Mouse (Mus musculus) kidney, postnatal 36 days (tissue): ENCODE measurements around the gene Spp1.

Experiments
- DNase-seq, 2 experiments: peaks; one replicate each; pipeline ENCODE4 v3.0.0; 2021 to 2022; ENCODE audit warnings: mixed read lengths in 2 of 2

The Spp1 gene

DNA sequence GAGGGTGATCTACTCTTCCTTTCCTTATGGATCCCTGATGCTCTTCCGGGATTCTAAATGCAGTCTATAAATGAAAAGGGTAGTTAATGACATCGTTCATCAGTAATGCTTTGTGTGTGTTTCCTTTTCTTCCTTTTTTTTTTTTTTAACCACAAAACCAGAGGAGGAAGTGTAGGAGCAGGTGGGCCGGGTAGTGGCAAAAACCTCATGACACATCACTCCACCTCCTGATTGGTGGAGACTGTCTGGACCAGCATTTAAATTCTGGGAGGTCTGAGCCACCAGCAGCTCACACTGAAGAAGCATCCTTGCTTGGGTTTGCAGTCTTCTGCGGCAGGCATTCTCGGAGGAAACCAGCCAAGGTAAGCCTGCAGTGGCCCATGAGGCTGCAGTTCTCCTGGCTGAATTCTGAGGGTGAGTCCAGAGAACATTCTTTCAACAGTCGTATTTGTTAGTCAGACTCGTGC lies at the start of gene Spp1:
Spp1 (plus strand) TSS at position 284 of the 467 bp plus-strand sequence.
- peak; percentile 61 to 74 for DNase-seq

DNA sequence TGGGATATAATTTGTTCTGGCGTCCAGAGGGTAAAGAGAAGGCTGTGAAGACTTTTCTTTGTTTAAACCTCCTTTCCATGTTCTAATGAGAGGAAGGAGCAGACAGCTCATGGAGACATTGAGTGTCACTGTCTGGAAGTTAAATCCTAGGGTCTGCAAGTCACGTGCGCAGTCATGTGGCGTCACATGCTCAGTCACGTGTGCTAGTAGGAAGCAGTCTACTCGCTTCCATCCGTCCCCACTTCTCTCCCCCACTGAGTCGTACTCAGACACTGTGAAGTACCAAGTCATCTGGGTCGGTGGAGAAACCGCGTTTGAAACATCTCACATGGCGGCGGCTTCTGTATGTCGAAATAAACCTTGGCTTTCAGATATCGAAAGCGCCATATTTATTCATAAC lies 49.4 kb upstream of the Spp1 start:
- DNase-seq, result no peak

DNA sequence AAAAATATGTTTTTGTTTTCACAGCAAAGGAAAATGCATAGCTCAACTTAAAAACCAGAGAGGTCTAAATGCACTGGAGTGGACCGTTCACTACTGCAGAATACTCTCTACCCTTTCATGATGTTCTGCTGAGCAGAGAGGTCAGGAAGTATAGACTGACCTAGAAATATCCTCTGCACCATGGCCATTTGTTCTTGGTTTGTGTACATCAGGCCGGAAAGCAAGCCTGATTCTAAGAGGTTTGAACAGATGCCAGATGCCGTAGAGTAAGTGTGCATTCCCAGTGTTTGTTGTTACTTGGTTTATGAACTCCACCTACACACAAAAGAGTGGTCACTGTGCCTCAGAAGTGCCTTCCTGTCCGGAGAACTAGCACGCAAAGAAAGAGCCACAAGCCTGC lies 48.0 kb upstream of the Spp1 start:
- DNase-seq, result no peak

DNA sequence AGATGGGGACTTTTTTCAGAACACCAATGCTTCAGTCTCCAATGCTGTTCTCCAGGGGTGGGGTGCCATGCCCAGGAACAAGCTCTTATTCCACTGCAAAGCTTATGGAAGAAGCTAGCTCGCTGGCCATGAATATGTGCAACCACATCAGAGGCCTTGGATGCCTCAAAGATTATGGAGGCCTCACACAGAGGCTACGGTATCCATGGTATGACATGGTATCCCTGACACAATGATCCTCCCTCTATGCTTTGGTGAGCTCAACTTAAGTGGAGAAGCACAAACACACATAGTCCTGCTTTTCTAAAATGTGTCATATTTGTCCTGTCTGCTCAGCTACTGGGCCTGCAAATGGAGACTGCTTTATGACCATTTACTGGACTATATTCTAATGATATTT lies 44.0 kb upstream of the Spp1 start:
- no peak for DNase-seq

DNA sequence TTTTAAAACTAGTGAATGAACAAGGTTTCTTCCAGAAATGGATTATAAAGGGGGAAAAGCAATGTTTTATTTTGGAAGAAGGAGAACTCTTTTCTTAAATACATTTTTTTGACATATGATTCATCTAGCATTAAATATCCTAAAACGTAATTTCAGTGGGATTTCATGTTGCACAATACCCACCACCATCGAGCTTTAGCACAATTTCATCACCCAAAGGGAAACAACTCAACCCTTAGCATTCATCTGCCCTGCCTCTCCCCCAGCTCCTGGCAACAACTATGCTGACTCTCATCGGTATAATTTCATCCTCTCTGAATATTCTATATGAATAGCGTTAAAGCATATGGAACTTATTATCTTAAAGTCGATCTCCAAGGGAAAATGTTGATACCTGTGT lies 42.1 kb upstream of the Spp1 start:
- DNase-seq, result no peak

DNA sequence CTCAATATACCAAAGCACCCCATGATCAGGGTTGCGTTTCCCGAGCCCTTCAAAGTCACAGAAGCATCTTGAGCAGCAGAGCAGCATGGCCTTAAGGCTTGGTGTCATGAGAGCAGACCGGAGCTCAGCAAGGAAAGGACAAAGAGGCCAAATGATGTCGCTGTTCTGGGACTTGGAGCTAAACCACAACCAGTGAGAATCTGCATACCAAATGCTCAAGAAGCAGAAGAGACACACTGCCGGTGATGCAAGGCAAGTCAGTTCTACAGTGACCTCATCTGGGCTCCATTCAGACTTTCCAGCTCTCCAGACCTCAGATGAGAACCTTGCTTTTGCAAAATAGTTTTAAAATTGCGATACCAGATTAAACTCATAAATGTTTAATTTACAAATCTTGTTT lies 38.6 kb upstream of the Spp1 start:
- no peak for DNase-seq

DNA sequence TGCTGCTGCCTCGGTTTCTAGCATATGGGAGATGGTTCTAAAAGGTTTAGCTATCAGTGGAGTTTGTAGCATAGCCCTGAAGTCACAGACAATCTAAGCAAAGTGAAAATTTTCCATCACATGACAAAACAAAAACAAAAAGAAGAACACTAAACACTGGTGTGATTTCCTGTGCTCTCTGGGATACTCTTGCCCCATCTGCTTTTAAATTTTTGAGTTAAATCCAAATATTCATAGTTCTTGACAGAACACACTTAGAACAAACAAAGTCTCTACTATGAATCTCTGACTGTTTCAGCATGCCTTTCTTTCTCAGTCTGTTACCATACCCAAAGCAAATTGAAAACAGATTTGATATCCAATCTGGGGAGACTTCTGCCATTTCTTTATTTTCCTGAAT lies 36.9 kb upstream of the Spp1 start:
- no peak for DNase-seq

DNA sequence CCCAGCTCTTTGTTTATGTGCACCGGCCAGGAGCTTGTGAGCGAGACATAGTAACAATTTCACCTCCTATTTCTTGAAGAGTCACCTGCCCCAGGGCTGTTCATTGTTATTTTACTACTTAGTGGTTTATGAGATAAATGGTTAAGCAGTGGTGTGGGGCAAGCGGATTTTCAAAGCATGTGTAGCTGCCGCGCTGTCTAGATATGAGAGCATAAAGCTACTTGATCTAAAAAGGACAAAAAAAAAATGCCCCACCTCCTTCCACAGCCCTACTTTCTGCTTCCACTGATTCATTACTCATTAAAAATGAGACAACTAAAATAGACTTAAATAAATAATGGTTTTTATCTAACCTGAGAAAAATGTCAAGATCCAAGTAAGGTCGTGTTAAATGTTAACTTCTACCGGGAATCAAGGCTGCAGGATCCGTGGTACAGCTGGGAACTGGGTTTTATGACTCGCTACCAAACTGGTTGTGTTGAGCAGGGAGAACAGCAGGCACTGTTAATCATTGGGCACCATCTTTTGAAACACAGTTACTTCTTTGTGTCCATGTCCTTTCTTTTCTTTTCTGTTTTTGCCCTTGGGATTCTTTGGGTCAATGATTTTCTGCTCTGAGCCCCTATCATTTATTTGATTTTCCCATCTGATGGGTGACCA lies 35.5 kb upstream of the Spp1 start:
- DNase-seq, result peak; percentile 10 to 61

DNA sequence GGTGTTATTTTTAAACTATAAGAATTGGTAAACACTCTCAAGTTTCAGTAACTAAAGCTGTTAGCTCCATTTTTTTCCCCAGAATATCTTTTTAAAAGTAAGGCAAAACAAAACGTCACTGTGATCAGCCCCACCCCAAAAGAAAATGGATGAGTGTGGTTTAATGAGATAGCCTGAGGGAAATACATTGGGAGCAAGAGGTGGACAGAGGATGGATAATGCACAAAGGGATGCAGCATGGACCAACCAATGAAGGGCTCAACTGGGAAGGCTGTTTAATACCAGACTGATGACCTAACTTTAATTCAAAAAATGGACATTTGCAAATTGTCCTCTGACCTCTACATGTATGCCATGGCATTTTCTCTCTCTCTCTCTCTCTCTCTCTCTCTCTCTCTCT lies 34.9 kb upstream of the Spp1 start:
- no peak for DNase-seq

DNA sequence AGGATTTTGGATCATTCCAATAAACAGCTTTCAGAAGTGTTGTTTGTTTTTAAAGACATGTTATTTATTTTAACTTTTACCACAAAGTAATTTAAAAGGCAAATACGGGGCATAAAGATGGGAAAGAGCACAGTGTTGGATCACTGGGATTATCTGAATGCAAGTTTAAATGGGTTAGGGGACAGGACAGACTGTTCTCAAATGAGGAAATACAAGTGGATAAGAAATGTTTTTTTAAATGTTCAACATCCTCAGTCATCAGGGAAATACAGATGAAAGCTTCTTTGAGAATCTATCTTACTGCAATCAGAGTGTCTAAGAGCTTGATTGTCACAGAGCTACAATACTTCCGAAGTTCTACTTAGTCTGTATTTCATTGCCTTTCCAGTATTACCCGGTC lies 32.3 kb upstream of the Spp1 start:
- DNase-seq, result no peak

DNA sequence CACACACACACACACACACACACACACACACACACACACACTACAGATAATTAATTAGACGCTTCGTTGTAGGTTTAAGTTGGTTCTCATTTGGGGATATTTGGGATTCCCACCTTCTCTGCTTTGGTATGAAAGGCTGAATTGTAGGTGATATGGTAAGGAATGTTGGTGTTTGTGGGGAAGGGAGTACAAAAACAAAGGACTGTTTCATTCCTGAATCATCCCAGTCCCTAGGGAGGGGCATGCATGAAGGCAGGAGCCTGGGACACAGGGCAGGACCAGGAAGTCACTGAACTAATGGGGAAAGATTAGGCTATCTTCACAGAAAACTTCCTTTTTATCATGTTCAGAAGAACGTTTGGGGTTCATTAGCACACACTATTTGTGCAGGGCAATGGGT lies 31.6 kb upstream of the Spp1 start:
- DNase-seq, result no peak

DNA sequence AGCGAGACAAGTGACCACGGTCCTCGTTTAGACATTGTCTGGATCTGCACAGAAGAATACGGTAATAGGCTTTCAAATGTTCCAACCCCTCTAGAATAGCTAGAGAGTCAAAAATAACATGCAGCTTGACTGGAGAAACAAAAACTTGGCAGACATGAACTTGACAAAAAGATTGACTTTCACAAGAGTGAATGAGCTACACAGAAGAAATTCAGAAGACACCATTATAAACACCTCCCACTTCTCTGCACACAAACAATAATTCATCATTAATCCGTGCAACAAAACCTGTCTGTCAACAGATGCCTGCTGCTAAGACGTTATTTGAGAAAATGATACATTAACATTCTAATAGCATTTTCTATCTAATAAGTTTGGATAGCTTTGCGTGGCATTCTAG lies 30.4 kb upstream of the Spp1 start:
- no peak for DNase-seq

DNA sequence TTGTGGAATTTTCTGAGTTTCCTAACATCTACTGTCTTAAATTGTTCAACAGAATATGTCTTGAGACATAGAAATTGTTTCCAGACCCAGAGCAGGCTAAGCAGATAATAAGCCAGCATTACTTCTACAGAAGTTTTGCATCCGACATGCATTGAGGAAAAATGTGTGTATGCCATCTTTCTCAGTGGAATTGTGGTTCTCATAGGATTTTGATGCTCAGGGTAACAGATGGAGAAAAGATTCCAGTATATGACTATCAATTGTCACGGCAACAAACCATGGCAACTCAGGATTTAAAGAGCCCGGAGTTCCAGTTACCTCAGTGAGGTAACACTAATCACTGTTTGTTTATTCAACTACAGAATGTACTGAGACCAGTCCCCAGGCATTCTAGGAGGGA lies 29.9 kb upstream of the Spp1 start:
- no peak for DNase-seq

DNA sequence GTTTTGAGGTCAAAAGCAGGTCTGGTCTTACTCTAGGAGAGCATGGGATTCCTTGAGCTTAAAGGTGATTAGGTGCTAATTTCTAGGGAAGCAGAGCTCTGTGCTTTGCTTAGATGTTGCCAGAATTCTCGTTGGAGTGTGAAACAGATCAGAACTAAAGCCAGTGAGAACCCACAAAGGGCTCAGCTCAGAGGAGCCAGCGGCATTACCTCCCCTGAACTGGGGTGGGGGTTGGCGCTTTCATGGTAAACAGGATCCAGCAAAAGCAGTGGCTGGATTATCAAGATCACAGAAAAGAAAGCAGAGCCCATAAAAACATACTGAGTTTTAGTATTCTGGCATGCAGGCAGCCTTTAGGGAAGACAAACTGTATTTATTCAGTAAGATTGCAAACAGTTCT lies 28.2 kb upstream of the Spp1 start:
- peak in 1 of 2 experiments; percentile 10 for DNase-seq

DNA sequence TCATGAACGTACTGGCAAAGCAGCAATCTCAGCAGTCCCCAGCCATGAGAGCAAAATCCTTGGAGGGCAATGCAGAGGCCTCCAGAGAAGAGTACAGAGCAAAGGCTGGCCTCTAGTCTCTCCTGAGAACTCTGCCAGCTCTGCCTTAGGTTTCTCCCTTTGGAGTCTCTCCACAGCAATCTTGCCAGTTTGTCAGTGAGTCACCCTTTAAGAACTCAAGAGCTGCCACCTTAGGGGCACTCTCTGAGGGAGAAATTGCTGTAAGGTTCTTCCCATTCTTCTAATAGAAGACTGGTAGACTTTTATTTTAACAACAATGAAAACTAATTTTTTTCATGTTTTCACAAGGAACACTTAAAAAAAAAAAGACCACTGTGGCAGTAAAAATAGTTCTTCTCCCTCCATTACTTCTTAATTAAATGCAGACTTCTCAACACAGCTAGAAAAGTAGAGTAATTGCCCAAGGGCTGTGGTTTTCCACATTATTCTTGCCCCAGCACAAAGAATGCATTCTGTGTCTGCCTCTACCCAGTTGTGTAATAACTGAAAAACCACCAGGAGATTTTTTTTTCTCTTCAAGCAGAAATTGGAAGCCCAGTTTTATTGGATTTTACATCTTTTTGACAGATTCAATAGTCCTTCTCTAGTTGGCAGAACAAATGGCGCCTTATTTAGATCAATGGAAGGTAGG lies 27.2 kb upstream of the Spp1 start:
- DNase-seq, result no peak

DNA sequence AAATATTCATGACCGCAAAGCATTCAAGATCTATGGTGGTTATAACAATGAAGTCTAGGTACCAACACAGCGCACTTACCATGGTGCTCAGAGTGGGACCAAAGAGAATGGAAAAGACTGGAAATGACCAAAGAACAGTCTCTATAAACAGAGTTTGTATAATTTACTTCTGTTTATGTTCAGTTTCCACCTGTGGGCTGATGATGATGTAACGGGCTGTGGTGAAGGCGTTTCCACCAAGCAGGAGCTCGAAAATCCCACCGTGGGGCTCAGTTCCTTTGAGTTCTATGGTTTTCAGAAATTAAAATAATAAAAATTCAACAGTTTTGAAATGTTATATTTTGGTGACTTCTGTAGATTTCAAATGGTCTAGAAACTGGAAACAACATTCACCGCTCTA lies 26.4 kb upstream of the Spp1 start:
- DNase-seq, result no peak

DNA sequence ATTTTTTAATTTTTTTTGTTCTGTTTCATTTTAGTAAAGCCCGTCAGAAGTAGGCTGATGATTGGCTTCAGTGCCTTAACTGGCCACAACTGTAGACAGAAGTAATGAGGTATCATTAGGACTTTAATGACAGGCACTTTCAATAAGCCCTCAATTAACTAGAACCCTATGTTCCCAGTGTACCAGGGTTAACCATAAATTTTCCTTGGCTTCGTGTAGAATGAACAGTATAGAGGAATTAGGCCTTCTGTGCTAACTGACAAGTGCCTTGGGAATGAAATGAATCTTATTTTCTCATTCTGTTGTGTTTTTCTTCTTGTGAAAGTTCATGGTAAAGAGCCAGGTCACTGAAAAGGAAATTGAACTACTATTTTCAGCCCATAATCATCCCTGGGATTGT lies 18.9 kb upstream of the Spp1 start:
- DNase-seq, result no peak

DNA sequence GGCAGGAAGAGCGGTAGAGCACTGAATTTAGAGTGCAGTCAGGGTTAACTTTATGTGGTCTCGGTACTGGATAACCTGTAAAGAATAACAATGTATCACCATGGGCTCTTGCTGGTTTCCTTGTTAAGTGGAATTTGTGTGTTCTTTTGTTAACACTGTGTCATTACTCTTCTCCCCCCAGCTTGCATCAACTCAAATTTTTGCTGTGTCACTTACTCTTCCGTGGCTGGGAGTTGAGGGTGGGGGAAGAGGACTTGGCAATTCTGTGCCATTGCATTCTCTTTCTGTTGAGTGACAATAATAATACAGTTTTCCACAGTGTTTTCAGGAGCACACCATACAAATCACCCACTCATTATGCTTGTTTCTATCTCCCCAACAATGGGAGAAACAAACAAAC lies 17.9 kb upstream of the Spp1 start:
- no peak for DNase-seq

DNA sequence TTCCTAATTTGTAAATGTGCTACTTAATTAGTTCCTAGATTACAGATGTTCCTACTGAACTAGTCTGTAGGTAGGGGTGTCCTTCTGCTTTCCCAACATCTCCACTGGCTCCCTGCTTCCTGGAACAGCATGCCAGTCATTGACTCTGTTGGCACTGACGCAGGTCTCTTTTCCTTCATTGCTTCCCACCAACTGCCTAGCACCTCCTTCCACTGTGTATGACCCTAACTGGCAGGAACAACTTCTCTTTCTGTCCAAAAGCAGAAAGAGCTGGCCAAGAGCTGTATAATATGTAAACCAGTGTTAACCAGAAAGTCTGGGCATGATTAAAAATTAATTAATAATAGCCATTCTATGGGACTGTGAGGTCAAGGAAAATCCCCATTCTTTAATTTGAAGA lies 17.2 kb upstream of the Spp1 start:
- DNase-seq, result peak; percentile 68 to 88

DNA sequence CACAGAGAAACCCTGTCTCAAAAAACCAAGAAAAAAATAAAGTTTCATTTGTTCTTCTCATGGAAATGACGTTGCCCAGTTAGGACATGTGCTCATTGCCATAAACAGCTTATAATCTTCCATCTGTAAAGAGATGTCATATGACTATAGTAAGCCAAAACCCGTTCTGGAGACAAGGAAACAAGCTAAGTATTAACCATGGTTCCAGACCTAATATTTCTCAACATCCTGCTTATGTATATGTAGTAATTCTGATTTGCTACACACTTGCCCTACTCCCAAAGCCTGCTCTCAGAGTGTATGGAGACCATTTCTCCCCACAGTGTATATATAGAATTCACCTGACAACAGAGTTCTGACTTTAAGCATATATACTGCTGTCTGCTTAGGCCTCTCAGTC lies 12.9 kb upstream of the Spp1 start:
- no peak for DNase-seq

DNA sequence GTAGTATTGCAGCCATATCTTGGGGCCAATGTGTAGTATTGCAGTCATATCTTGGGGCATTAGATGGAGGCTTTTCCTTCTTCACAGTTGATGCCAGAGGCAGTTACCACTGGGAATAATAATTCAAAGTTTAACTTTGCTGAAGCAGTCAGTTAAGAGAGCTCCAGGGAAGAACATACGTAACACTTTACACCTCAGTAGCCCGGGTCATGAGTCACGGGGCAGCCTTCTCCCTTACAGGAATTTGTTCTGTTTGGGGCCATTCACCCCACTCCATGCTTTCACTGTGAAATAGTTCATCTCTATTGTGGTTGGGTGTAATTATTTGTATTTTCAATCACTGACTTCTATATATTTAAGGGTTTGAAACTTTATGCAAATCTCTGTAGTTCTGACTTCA lies 11.1 kb upstream of the Spp1 start:
- peak; percentile 71 to 73 for DNase-seq

DNA sequence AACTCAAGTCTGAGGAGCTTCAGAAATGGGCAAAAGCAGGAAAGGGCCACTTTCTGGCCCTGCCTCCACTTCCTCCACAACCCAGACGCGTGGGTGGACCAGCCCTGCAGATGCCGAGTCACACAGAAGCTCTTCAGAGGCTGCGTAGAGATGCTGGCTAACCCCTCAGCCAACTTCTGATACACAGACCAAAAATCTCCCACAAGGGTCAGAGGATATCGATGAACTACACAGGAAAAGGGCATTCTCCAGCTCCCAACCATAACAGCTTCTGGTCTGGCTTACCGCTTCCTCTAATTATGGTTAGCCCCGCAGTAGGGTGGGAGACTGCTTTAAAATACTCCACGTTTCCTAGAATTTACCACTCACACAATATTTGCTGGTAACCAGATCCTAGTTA lies 9.0 kb upstream of the Spp1 start:
- DNase-seq, result no peak

DNA sequence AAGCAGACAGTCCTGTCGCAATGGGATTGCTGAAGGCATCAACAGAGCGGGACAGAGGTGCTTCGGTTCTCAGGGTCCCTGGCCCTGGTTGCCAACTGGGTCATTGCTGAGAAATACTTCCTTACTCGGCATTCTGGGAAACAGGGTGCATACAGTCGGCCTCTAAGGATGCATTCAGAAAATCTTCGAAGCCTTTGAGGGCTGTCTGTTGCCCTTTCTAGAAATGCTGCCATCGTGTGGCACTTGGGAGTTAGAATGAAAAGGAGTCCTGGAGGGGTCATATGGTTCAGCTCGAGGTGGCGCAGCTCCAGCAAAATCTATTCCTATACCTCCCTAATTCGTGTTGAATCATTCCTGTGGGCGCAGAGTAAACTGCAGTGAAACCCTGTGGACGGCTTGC lies 2.0 kb upstream of the Spp1 start:
- DNase-seq, result peak; percentile 74 to 83

DNA sequence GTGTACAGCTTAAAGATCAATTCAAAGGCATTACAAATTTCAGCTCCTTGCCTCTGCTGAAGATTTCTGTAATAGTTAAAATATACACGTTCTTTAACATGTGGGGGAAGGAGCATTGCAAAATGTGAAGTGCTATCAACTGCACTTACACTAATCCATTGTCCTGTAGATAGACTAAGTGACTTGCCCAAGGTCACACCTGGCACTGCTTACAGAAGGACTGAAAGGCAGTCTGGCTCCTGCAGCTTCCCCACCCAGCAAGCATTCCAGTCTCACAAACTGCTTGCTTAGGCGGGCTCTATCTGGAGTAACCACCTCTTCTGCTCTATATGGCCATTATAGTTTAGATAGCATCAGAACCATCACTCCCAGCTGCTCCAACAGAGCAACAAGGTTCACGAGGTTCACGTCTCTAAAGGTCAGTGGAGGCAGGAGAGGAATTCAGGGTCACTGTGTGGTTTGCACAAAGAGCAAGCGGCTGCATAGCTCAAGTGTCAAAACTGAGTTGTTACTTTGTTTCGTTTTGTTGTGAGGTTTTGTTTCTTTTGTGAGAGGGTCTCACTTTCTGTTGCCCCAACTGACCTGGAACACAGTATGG lies 851 bp upstream of the Spp1 start:
- peak; percentile 16 to 35 for DNase-seq
